Mouse (Mus musculus) CH12.LX (cell line): ENCODE measurements around the gene Cnn3. TPM values are rescaled to one million over a fixed set of nuclear protein-coding genes. Genes with fewer than 3 reads are reported as not detected.

Source experiments
- DNase-seq: peaks from one replicate; pipeline ENCODE4 v3.0.0-alpha.2; 2013; ENCODE audit errors: extremely low read depth
- H3K27ac ChIP-seq: 2 replicates; pipeline ENCODE4 v1.5.1; 2012; ENCODE audit warnings: low read depth, mild to moderate bottlenecking, control low read depth, moderate library complexity; ENCODE audit not compliant: insufficient read depth
- H3K27me3 ChIP-seq: replicated peaks from 2 replicates; pipeline ENCODE3; 2012; ENCODE audit warnings: inconsistent platforms
- H3K36me3 ChIP-seq, 2 experiments: replicated peaks in 1 of 2; 2 replicates each; pipeline versions ENCODE3 to v1.6.1; 2012; ENCODE audit warnings: inconsistent platforms in 1 of 2, low read length in 1 of 2, mild to moderate bottlenecking in 1 of 2, mixed read lengths in 1 of 2, moderate library complexity in 1 of 2; ENCODE audit not compliant: control insufficient read depth in 1 of 2, insufficient read depth in 1 of 2
- H3K4me1 ChIP-seq, 2 experiments: 2 replicates each; pipeline ENCODE4 v1.6.1; 2012; ENCODE audit warnings: inconsistent platforms in 1 of 2, moderate library complexity in 1 of 2; ENCODE audit not compliant: insufficient read depth in 2 of 2, control insufficient read depth in 1 of 2
- H3K4me2 ChIP-seq: 2 replicates; pipeline ENCODE4 v1.6.1; 2012; ENCODE audit warnings: low read depth, mild to moderate bottlenecking, control low read depth; ENCODE audit not compliant: poor library complexity, insufficient read depth, severe bottlenecking
- H3K4me3 ChIP-seq, 3 experiments: fragments of 150-350 bp in 1 of 3; sonication (generic) in 1 of 3; replicated peaks in 1 of 3; 2 replicates each; pipeline versions ENCODE3 to v1.5.1; 2011 to 2012; ENCODE audit warnings: low read depth in 2 of 3, low read length in 2 of 3, mild to moderate bottlenecking in 2 of 3, moderate library complexity in 2 of 3, control low read depth in 1 of 3, improper control_type of control experiment in 1 of 3, inconsistent platforms in 1 of 3, mixed read lengths in 1 of 3; ENCODE audit not compliant: poor library complexity in 1 of 3
- H3K79me2 ChIP-seq: replicated peaks from 2 replicates; pipeline ENCODE4 v1.6.1; 2012; ENCODE audit warnings: mild to moderate bottlenecking, moderate library complexity; ENCODE audit not compliant: control insufficient read depth, poor library complexity, insufficient read depth, severe bottlenecking; ENCODE audit errors: extremely low read depth
- H3K9ac ChIP-seq: 2 replicates; pipeline ENCODE4 v1.6.1; 2012; ENCODE audit warnings: low read depth, mild to moderate bottlenecking, control low read depth, moderate library complexity; ENCODE audit not compliant: insufficient read depth
- H3K9me3 ChIP-seq: replicated peaks from 2 replicates; pipeline ENCODE3; 2012; ENCODE audit warnings: low read length, inconsistent platforms, mixed read lengths
- CHD2 ChIP-seq: IDR thresholded peaks from 2 replicates; pipeline ENCODE4 v1.6.1; 2011; ENCODE audit warnings: low read length, improper control_type of control experiment
- ELF1 ChIP-seq: IDR thresholded peaks from 2 replicates; pipeline ENCODE4 v1.6.1; 2014; ENCODE audit warnings: low read depth, mild to moderate bottlenecking, inconsistent platforms, low read length, improper control_type of control experiment
- HCFC1 ChIP-seq: IDR thresholded peaks from 2 replicates; pipeline ENCODE4 v1.6.1; 2012; ENCODE audit warnings: low read depth, mild to moderate bottlenecking, inconsistent platforms, low read length, improper control_type of control experiment
- JUN ChIP-seq: IDR thresholded peaks from 2 replicates; pipeline ENCODE4 v1.6.1; 2011; ENCODE audit warnings: low read depth, mild to moderate bottlenecking, low read length, improper control_type of control experiment, moderate library complexity; ENCODE audit not compliant: insufficient read depth
- KAT2A ChIP-seq: IDR thresholded peaks from 2 replicates; pipeline ENCODE4 v1.6.1; 2012; ENCODE audit warnings: low read length, improper control_type of control experiment, inconsistent platforms; ENCODE audit not compliant: insufficient replicate concordance
- MAFK ChIP-seq: IDR thresholded peaks from 2 replicates; pipeline ENCODE4 v1.6.1; 2011; ENCODE audit warnings: low read length, improper control_type of control experiment; ENCODE audit not compliant: insufficient replicate concordance
- MAZ ChIP-seq: IDR thresholded peaks from 2 replicates; pipeline ENCODE4 v1.6.1; 2012; ENCODE audit warnings: low read depth, mild to moderate bottlenecking, inconsistent platforms, low read length, improper control_type of control experiment, moderate library complexity
- MEF2A ChIP-seq: IDR thresholded peaks from 2 replicates; pipeline ENCODE4 v1.6.1; 2014; ENCODE audit warnings: low read depth, mild to moderate bottlenecking, inconsistent platforms, low read length, improper control_type of control experiment, borderline replicate concordance
- MXI1 ChIP-seq: IDR thresholded peaks from 2 replicates; pipeline ENCODE4 v1.6.1; 2011; ENCODE audit warnings: mild to moderate bottlenecking, low read depth, low read length, improper control_type of control experiment
- NELFE ChIP-seq: IDR thresholded peaks from 2 replicates; pipeline ENCODE4 v1.6.1; 2011; ENCODE audit warnings: low read depth, low read length, improper control_type of control experiment
- PAX5 ChIP-seq: IDR thresholded peaks from 2 replicates; pipeline ENCODE4 v1.6.1; 2012; ENCODE audit warnings: low read length, inconsistent platforms, mixed read lengths
- POLR2A ChIP-seq: IDR thresholded peaks from 2 replicates; pipeline ENCODE4 v1.6.1; 2011; ENCODE audit warnings: low read depth, mild to moderate bottlenecking, improper control_type of control experiment, low read length
- POLR2AphosphoS2 ChIP-seq: IDR thresholded peaks from 2 replicates; pipeline ENCODE4 v1.6.1; 2011; ENCODE audit warnings: low read depth, low read length, improper control_type of control experiment
- RAD21 ChIP-seq: IDR thresholded peaks from 2 replicates; pipeline ENCODE4 v1.6.1; 2011; ENCODE audit warnings: low read depth, mild to moderate bottlenecking, low read length, improper control_type of control experiment, moderate library complexity
- RCOR1 ChIP-seq: conservative IDR thresholded peaks from 2 replicates; pipeline ENCODE4 v1.6.1; 2012; ENCODE audit warnings: low read depth, mild to moderate bottlenecking, inconsistent platforms, low read length, improper control_type of control experiment
- SIN3A ChIP-seq: IDR thresholded peaks from 2 replicates; pipeline ENCODE4 v1.6.1; 2012; ENCODE audit warnings: low read length, improper control_type of control experiment, inconsistent platforms
- TCF12 ChIP-seq: IDR thresholded peaks from 2 replicates; pipeline ENCODE4 v1.6.1; 2014; ENCODE audit warnings: low read depth, mild to moderate bottlenecking, inconsistent platforms, low read length, improper control_type of control experiment
- UBTF ChIP-seq: IDR thresholded peaks from 2 replicates; pipeline ENCODE4 v1.6.1; 2012; ENCODE audit warnings: low read depth, mild to moderate bottlenecking, inconsistent platforms, low read length, improper control_type of control experiment, moderate library complexity
- USF1 ChIP-seq: IDR thresholded peaks from 2 replicates; pipeline ENCODE4 v1.6.1; 2014; ENCODE audit warnings: low read depth, mild to moderate bottlenecking, inconsistent platforms, low read length, improper control_type of control experiment
- ZMIZ1 ChIP-seq: IDR thresholded peaks from 2 replicates; pipeline ENCODE4 v1.6.1; 2012; ENCODE audit warnings: low read depth, mild to moderate bottlenecking, inconsistent platforms, low read length, improper control_type of control experiment
- ZNF384 ChIP-seq: IDR thresholded peaks from 2 replicates; pipeline ENCODE4 v1.6.1; 2012; ENCODE audit warnings: low read depth, low read length, improper control_type of control experiment, inconsistent platforms
- dilution Hi-C: fragments of 300-500 bp; cut with MboI; formaldehyde crosslinking; loops from 2 replicates; pipeline ENCODE4 v1.14.3; 2020; ENCODE audit warnings: low sequenced_read_pairs; ENCODE audit not compliant: extremely low pct_unique_long_range_greater_than_20kb, extremely low pct_ligation_motif_present
- in situ Hi-C: fragments of 300-500 bp; cut with MboI; formaldehyde crosslinking; loops from 3 replicates; pipeline ENCODE4 v1.14.3; 2019; ENCODE audit warnings: low sequenced_read_pairs, low pct_ligation_motif_present, low pct_unique_long_range_greater_than_20kb, mixed read lengths
- polyA plus RNA-seq: library from polyadenylated mRNA; unstranded; fragments of >175 nt; gene quantifications from 2 replicates; pipeline ENCODE4 v1.2.1, GENCODE M21; 2012; ENCODE audit warnings: low read depth; ENCODE audit not compliant: insufficient read length
- total RNA-seq, 2 experiments: library from RNA; depleted of rRNA; stranded (reverse); fragments of 300-350 nt in 1 of 2; fragments of >200 nt in 1 of 2; gene quantifications; 2 replicates each; pipeline ENCODE4 v1.2.3; 2012 to 2014

Cnn3 gene
- total and polyA plus RNA-seq, 3 experiments = 12.5 to 58.5 (median 46.4) TPM

- peaks cover 0 to 4% of the 10 kb centered on the region in 2 experiments; a peak in 1 of 4 replicates for H3K4me1 ChIP-seq
- dilution Hi-C loops = no loop called here
- in situ Hi-C loops = no loop called here
Observed at GRCm38 (mm10) chr3:121407417-121407816, 18.9 kb upstream of the Cnn3 start.

GRCm38 (mm10) chr3:121408386-121408785 is 17.9 kb upstream of the Cnn3 start:
- Histone ChIP-seq H3K9ac (no peak overlapping the region), H3K9me3 (no peaks in the 10 kb centered on the region), H3K4me1 (peaks cover 0 to 4% of the 10 kb centered on the region in 2 experiments; a peak in 1 of 4 replicates), H3K27ac (no peak overlapping the region), H3K36me3 (no peaks in the 10 kb centered on the region), H3K4me2 (no peak overlapping the region), H3K4me3 (no peak overlapping the region), H3K79me2 (no peaks in the 10 kb centered on the region), H3K27me3 (no peaks in the 10 kb centered on the region)
- in situ Hi-C loops (no loop called here), dilution Hi-C loops (no loop called here)
- no peak for TF ChIP-seq UBTF
- no peak for TF ChIP-seq MAFK
- no peak for TF ChIP-seq POLR2A
- no peak for TF ChIP-seq RAD21
- no peak for TF ChIP-seq NELFE
- no peak for TF ChIP-seq HCFC1
- TF ChIP-seq CHD2 = no peak
- TF ChIP-seq JUN = no peak
- no peak for TF ChIP-seq PAX5
- TF ChIP-seq SIN3A = no peak
- TF ChIP-seq ZMIZ1 = no peak
- TF ChIP-seq POLR2AphosphoS2 = no peak
- no peak for TF ChIP-seq MAZ
- no peak for TF ChIP-seq MXI1
- TF ChIP-seq MEF2A = no peak
- TF ChIP-seq ELF1 = no peak
- no peak for TF ChIP-seq ZNF384
- DNase-seq = no peak

More at GRCm38 (mm10) chr3:121407417-121407816, 18.9 kb upstream of the Cnn3 start:
- no peak for DNase-seq
- Histone ChIP-seq H3K27me3 (no peaks in the 10 kb centered on the region), H3K4me3 (no peak overlapping the region), H3K36me3 (no peaks in the 10 kb centered on the region), H3K79me2 (no peaks in the 10 kb centered on the region), H3K4me2 (no peak overlapping the region), H3K9me3 (no peaks in the 10 kb centered on the region), H3K27ac (no peak overlapping the region), H3K9ac (no peak overlapping the region)
- no peak for TF ChIP-seq KAT2A
- no peak for TF ChIP-seq RCOR1
- TF ChIP-seq MXI1 = no peak
- TF ChIP-seq USF1 = no peak
- TF ChIP-seq TCF12 = no peak
